Mouse (Mus musculus): ENCODE data around the gene Ssxb2. TPM values are rescaled to one million over a fixed set of nuclear protein-coding genes. Genes with fewer than 3 reads are reported as not detected.
"Not testable (repeated sequence)": the region's sequence is repeated elsewhere in the genome, so short reads cannot be mapped to it uniquely, and the experiment has no call there.

The Ssxb2 gene
- polyA plus RNA-seq (2016; fragmentation: Nextera tagmentation; extraction: Ambion mirVana) = not detected in 2 replicates

- WGBS = 66% methylated on average over 2 of the region's 2 CpGs
- H3K27me3 ChIP-seq; H3K4me1 ChIP-seq; ATAC-seq (ENCODE audit: low FRiP score, low read depth); H3K9ac ChIP-seq (replicated peaks); H3K9me3 ChIP-seq; H3K27ac ChIP-seq (replicated peaks); H3K4me3 ChIP-seq; H3K36me3 ChIP-seq; H3K4me2 ChIP-seq (replicated peaks): not testable (repeated sequence)
Observed at GRCm38 (mm10) chrX:8461626-8462025, at the start of gene Ssxb2. Gene Ssxb2, minus strand, starts transcription at chrX:8461726.

GRCm38 (mm10) chrX:8413005-8413404 is 48.5 kb downstream of the Ssxb2 start, which contains the start of gene Ssxb1:
Gene Ssxb1, plus strand, starts transcription at chrX:8413305.
- H3K4me3 ChIP-seq; H3K27me3 ChIP-seq; H3K9ac ChIP-seq (replicated peaks); H3K36me3 ChIP-seq; H3K27ac ChIP-seq (replicated peaks); H3K9me3 ChIP-seq; ATAC-seq (ENCODE audit: low FRiP score, low read depth); H3K4me1 ChIP-seq; H3K4me2 ChIP-seq (replicated peaks): not testable (repeated sequence)
- 27% methylated on average over 1 of the region's 1 CpGs for whole genome bisulfite sequencing

Other genes with a start within 250 kb of the Ssxb2 start
- gene Ftsj1, start 209.3 kb downstream of the Ssxb2 start, polyA plus RNA-seq (2016; fragmentation: Nextera tagmentation; extraction: Ambion mirVana) = 43.7 and 44.2 TPM in 2 replicates
- 7.3 and 7.7 TPM in 2 replicates for gene Slc38a5, start 190.6 kb downstream of the Ssxb2 start, polyA plus RNA-seq (2016; fragmentation: Nextera tagmentation; extraction: Ambion mirVana)
- not detected in 2 replicates for gene Ssxb10, start 134.3 kb downstream of the Ssxb2 start, polyA plus RNA-seq (2016; fragmentation: Nextera tagmentation; extraction: Ambion mirVana)
- gene Ssxb9, start 94.7 kb downstream of the Ssxb2 start, polyA plus RNA-seq (2016; fragmentation: Nextera tagmentation; extraction: Ambion mirVana) = not detected in 2 replicates
- gene Ssxb1, start 48.4 kb downstream of the Ssxb2 start, polyA plus RNA-seq (2016; fragmentation: Nextera tagmentation; extraction: Ambion mirVana) = not detected in 2 replicates
- gene Gm14459, start 63.2 kb upstream of the Ssxb2 start, polyA plus RNA-seq (2016; fragmentation: Nextera tagmentation; extraction: Ambion mirVana) = not detected in 2 replicates
- gene Ssxb6, start 86.5 kb upstream of the Ssxb2 start, polyA plus RNA-seq (2016; fragmentation: Nextera tagmentation; extraction: Ambion mirVana) = not detected in 2 replicates
- not detected in 2 replicates for gene Ssxb3, start 130.1 kb upstream of the Ssxb2 start, polyA plus RNA-seq (2016; fragmentation: Nextera tagmentation; extraction: Ambion mirVana)
- not detected in 2 replicates for gene Ssxb8, start 229.1 kb upstream of the Ssxb2 start, polyA plus RNA-seq (2016; fragmentation: Nextera tagmentation; extraction: Ambion mirVana)